In genomic region chr17:5519910-5520592, GRCm38 (mm10) we compare ENCODE assay signal across 18 mouse cellular contexts. TPM values are rescaled to one million over a fixed set of nuclear protein-coding genes. Genes with fewer than 3 reads are reported as not detected.
A peak's percentile ranks its signal among the peaks of the same experiment; 100 is the strongest.
DNase-seq lines count a peak whose midpoint lies in the region; TF ChIP-seq lines count a peak whose summit lies in the region.
"Had no signal": no experiment of that assay in that cellular context is flagged by ENCODE, and none has a peak within 500 bp of the region (broad histone marks: within the 10 kb centered on the region; RNA-seq: fewer than 3 reads in every experiment).

No protein-coding gene starts in this region.

- TF ChIP-seq POLR2A in cortical plate, adult 2 months (IDR thresholded peaks at IDR 0.05; ENCODE audit: extremely low read depth, insufficient read depth, low read length): no peak
- TF ChIP-seq POLR2A in olfactory bulb, adult 2 months (IDR thresholded peaks at IDR 0.05; ENCODE audit: insufficient read depth, low read depth, low read length): no peak

- H3K4me1 ChIP-seq in cortical plate, adult 2 months (ENCODE audit: control insufficient read depth, insufficient read depth, low read length): peaks cover 12% of the 10 kb centered on the region
- no peaks in the 10 kb centered on the region; the same call in 1 of the 2 replicates for H3K4me1 ChIP-seq in olfactory bulb, adult 2 months (ENCODE audit: control insufficient read depth, insufficient read depth, low read length)
- H3K4me1 ChIP-seq: embryonic facial prominence, embryonic 12.5 days; limb, embryonic 15.5 days had no signal

- WGBS in olfactory bulb, adult 2 months: 62% methylated on average over 13 of the region's 13 CpGs

- no peak for TF ChIP-seq CTCF in left cerebral cortex, adult 2 months (IDR thresholded peaks at IDR 0.05)
- no peak for TF ChIP-seq CTCF in cortical plate, adult 2 months (IDR thresholded peaks at IDR 0.05; ENCODE audit: extremely low read depth, insufficient read depth, low read length)
- no peak for TF ChIP-seq CTCF in olfactory bulb, adult 2 months (IDR thresholded peaks at IDR 0.05; ENCODE audit: insufficient read depth, low read depth, low read length)

- DNase-seq in left cerebral cortex, adult 2 months (ENCODE audit: extremely low spot score in 1 of 2, low spot score in 2 of 2): peak; percentile 36 to 42
- no peak for DNase-seq in left cerebral cortex, postnatal 4 days
- DNase-seq in CD4-positive helper T cell, adult 2 months (ENCODE audit: low read depth, low spot score): peak; percentile 13
- no peak for DNase-seq in cerebellum, postnatal 4 days (ENCODE audit: low spot score in 2 of 2)
- no peak for DNase-seq in ovary, postnatal 36 days (ENCODE audit: low spot score)
- DNase-seq: cerebellum, postnatal 36 days; heart, adult 18-20 months; heart, postnatal 10 days; lung, adult 18-20 months; lung, postnatal 4 days; midbrain, embryonic 14.5 days had no signal

- intact Hi-C loops in left cerebral cortex, adult 2 months (cut with DNase I): no loop called here
- intact Hi-C loops in left cerebral cortex, postnatal 4 days (cut with DNase I): no loop called here

- no peak overlapping the region for H3K4me3 ChIP-seq in left cerebral cortex, adult 2 months
- H3K4me3 ChIP-seq in cortical plate, adult 2 months (ENCODE audit: insufficient read depth, low read length): no peak overlapping the region
- H3K4me3 ChIP-seq in olfactory bulb, adult 2 months (ENCODE audit: insufficient read depth, low read depth, low read length): no peak overlapping the region
- H3K4me3 ChIP-seq: embryonic facial prominence, embryonic 12.5 days; limb, embryonic 15.5 days had no signal

- peak overlapping the region; percentile 62 for H3K27ac ChIP-seq in left cerebral cortex, adult 2 months
- peak overlapping the region; percentile 60; the same call in 1 of the 2 replicates for H3K27ac ChIP-seq in cortical plate, adult 2 months (ENCODE audit: insufficient read depth, low read length)
- 0 out of 2 replicates have a peak overlapping the region, but pooled peaks have one; percentile 16 for H3K27ac ChIP-seq in olfactory bulb, adult 2 months (ENCODE audit: insufficient read depth, low read depth, low read length)
- H3K27ac ChIP-seq: embryonic facial prominence, embryonic 12.5 days; hindbrain, embryonic 14.5 days; kidney, postnatal 0 days; limb, embryonic 15.5 days; stomach, postnatal 0 days had no signal

RNA-seq across cellular contexts. Expression of gene Zdhhc14, which starts 27.7 kb away (rescaled TPM):
- total RNA-seq in left cerebral cortex, adult 2 months (2021): 10 to 100 TPM; 44.9 to 46.8 TPM
- 10 to 100 TPM; 15.1 to 15.2 TPM for total RNA-seq in left cerebral cortex, postnatal 4 days (2021)
- 13.0 and 15.1 TPM in 2 replicates for polyA plus RNA-seq in cortical plate, adult 2 months (2012; rRNA removed)
- polyA plus RNA-seq in olfactory bulb, adult 2 months (2012; ENCODE audit: insufficient read depth, insufficient read length, low replicate concordance, missing spikeins): not detected in 2 replicates

Comparison
In these comparisons a context has a peak if more than half of its experiments do, and no peak if none do; other contexts are left out.
1. DNase-seq: peak in left cerebral cortex, adult 2 months (2 of 2) and CD4-positive helper T cell, adult 2 months (single experiment); none in left cerebral cortex, postnatal 4 days (single experiment), cerebellum, postnatal 4 days (0 of 2) and ovary, postnatal 36 days (single experiment).
2. Peak in every context shown above with its lines, with median percentiles within 50 percentile points of each other: H3K27ac ChIP-seq.